Mouse (Mus musculus) cerebellum, postnatal 25 days (tissue): ENCODE results near the gene Olfr1154.

ENCODE experiments used
- DNase-seq, 2 experiments: peaks; one replicate each; pipeline ENCODE4 v3.0.0; 2021; ENCODE audit warnings: mixed read lengths in 2 of 2

Olfr1154 gene

DNA sequence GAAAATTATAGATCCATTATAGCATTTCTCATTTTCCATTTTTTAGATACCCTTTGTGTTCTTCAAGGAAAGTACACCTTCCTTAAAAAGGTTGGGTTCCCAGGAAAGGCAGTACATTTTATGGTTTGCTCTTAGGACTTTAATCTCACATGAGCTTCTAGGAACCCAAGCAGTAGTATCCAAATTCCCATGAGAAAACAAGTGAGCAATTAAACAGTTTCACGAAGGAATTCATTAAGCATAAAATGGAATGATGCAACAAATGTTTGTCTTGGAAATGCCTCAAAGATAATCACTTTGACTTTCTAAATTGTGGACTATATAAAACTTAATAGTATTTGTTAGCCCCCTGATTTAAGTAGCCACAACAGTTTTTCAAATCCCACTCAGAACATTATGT is at the start of gene Olfr1154:
Olfr1154 (minus strand) TSS at position 101 of the 400 bp plus-strand sequence.
- no peak for DNase-seq

DNA sequence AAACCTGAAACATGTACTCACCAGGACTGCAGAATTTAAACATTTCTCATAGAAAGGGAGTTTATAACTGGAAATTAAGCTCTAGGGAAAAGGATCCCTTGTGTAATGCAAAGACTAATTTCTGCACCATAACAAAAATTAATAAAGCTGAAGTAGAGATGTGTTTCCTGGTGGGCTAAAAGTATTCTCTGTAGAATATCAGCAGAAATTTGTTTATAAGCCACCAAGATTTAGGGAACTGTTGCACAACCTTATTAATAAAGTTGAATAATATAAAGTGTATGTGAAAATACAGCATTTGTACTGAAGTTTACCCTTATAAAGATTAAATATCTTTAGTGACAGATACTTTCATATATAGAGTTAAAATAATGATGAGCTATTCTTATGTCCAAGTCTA is 48.0 kb upstream of the Olfr1154 start, which contains the start of gene Olfr1156:
Olfr1156 (minus strand) TSS at position 101 of the 400 bp plus-strand sequence.
- no peak for DNase-seq

DNA sequence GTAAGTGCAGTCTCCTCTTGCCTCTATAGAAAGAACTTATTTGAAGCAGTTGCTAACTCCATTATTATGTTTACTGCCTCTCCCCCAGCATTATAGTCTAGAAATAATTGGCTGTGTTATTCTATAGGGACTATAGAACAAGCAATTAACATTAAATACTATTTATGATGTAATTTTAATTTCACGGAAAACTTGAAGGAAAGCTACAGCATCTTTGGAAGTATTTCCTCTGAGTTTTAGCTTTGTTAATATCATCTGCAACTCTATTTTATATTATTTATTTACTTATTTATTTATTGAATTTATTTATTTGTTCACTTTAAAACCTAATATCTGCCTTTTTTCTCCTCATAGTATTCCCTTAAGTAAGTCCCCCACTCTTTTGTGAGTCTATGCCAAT is 40.1 kb upstream of the Olfr1154 start, which contains the start of gene Olfr1155:
Olfr1155 (minus strand) TSS at position 101 of the 400 bp plus-strand sequence.
- no peak for DNase-seq

DNA sequence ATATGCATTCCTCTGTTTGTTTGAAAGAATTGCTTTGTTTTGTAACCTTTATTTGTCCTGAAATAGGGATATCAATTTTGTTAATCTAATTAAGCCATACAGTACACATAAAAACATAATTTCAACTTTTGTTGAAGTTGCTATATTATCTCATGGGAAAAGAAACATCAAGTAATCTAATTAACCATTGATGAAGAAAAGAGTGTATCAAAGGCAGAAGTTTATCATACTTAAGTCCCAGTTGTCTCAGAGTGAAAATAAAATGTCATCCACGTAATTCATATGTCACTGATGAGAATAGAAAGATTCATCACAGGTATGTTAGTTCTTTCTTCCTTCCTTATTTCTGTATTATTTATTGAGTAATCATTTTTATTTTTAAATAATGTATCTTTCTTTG is 10.3 kb downstream of the Olfr1154 start, which contains the start of gene Olfr1153:
Olfr1153 (plus strand) TSS at position 301 of the 400 bp plus-strand sequence.
- DNase-seq, result no peak

DNA sequence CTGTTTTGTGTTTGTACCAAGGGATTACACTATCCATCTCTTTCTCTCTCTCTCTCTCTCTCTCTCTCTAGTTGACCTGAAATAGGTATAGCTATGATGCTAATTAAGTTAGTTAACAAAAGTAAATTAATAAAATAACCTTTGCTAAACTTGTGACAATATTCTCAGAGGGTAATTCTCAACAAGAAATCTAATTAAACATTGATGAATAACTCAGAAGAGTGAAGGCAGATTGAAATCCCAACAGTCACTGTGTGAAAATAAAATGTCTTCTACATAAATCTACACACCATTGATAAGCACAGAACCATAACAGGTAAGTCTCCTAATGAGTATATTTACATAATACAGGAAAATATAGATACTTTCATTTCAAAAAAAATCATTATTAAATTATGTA is 38.8 kb downstream of the Olfr1154 start, which contains the start of gene Olfr1152:
Olfr1152 (plus strand) TSS at position 301 of the 400 bp plus-strand sequence.
- no peak for DNase-seq

DNA sequence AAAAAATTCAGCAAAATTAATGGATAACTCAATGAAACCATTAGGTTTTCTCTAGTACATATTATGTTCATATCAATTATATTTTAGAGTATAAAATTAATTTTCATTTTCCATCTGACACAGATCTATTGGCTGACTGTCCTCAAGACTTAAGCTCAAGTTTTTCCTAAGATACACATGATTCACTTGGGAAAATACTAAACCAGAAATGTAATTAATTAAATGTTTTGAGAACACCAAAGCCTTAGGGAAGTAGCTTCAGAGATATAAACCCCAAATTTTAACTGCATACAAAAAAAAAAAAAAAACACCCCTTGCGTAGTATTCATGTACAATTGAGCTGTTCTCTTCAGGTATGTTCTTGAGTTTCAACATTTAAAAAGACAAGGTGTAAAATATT is 49.4 kb downstream of the Olfr1154 start, which contains the start of gene Olfr1151:
Olfr1151 (plus strand) TSS at position 301 of the 400 bp plus-strand sequence.
- DNase-seq, result no peak
